10 mouse cellular contexts compared by ENCODE assay signal in the genomic region with DNA sequence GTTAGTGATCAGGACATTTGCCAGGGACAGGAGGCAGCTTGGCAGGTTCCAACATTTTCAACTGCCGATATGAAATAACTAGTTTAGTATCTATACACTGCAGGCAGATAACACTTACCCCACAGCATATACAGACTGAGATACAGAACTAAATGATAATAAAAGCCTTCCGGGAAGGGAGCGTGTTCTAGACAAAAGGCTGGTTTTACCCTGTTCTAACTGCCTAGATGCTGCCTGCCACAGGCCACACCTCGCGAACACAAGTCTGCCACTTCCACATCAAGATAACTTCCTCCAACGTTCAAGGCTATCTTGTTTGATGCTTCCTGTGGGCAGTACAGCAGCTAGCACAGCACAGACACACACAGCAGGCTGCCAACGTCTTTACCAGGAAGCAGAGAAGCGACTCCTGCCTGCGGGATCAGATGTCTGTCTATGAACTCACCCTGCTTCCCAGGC. TPM values are rescaled to one million over a fixed set of nuclear protein-coding genes. Genes with fewer than 3 reads are reported as not detected.
DNase-seq lines count a peak whose midpoint lies in the region; ATAC-seq lines count a peak whose summit lies in the region.
"Had no signal": no experiment of that assay in that cellular context is flagged by ENCODE, and none has a peak within 500 bp of the region (broad histone marks: within the 10 kb centered on the region; RNA-seq: fewer than 3 reads in every experiment).

No protein-coding gene starts in this region.

- H3K4me1 ChIP-seq in liver, embryonic 12.5 days = peaks cover 21% of the 10 kb centered on the region
- H3K4me1 ChIP-seq: embryonic facial prominence, embryonic 13.5 days had no signal

- peak overlapping the region; percentile 31 for H3K4me2 ChIP-seq in liver, embryonic 12.5 days
- H3K4me2 ChIP-seq: embryonic facial prominence, embryonic 13.5 days had no signal

- H3K9me3 ChIP-seq in liver, embryonic 12.5 days (replicated peaks) = no peaks in the 10 kb centered on the region

- intact Hi-C loops in left cerebral cortex, postnatal 25 days (cut with DNase I) = no loop called here

- no peaks in the 10 kb centered on the region for H3K27me3 ChIP-seq in liver, embryonic 12.5 days (replicated peaks)
- H3K27me3 ChIP-seq: embryonic facial prominence, embryonic 13.5 days had no signal

- H3K27ac ChIP-seq in liver, embryonic 12.5 days = peak overlapping the region; percentile 72
- H3K27ac ChIP-seq: embryonic facial prominence, embryonic 13.5 days had no signal

- peaks cover 89% of the 10 kb centered on the region for H3K36me3 ChIP-seq in liver, embryonic 12.5 days

- ATAC-seq in liver, embryonic 12.5 days = peak; percentile 89

- WGBS in liver, embryonic 12.5 days (ENCODE audit: insufficient replicate concordance) = 23% methylated on average over 9 of the region's 9 CpGs

- peak; percentile 24 for DNase-seq in lung, postnatal 25 days (ENCODE audit: low spot score)
- no peak for DNase-seq in lung, postnatal 4 days
- DNase-seq in T-cell, adult 2 months (ENCODE audit: low spot score) = peak; percentile 16
- DNase-seq in spleen, postnatal 36 days (ENCODE audit: low spot score in 2 of 2) = peak; percentile 60 to 61
- DNase-seq in left cerebral cortex, postnatal 25 days (ENCODE audit: low spot score in 2 of 2) = no peak
- no peak for DNase-seq in urinary bladder, adult 2 months (ENCODE audit: low spot score)
- no peak for DNase-seq in kidney, adult 8-10 months
- DNase-seq: heart, postnatal 4 days had no signal

- H3K4me3 ChIP-seq in liver, embryonic 12.5 days = no peak overlapping the region
- H3K4me3 ChIP-seq: embryonic facial prominence, embryonic 13.5 days had no signal

- H3K9ac ChIP-seq in liver, embryonic 12.5 days = no peak overlapping the region
- H3K9ac ChIP-seq: embryonic facial prominence, embryonic 13.5 days had no signal

RNA-seq across cellular contexts. Expression of gene Nudt5, which starts 43.6 kb away (rescaled TPM):
- polyA plus RNA-seq in liver, embryonic 12.5 days (2016; fragmentation: Nextera tagmentation; extraction: Ambion mirVana) = 84.4 and 86.6 TPM in 2 replicates
- 10 to 100 TPM; 23.8 to 25.7 TPM for total RNA-seq in left cerebral cortex, postnatal 25 days (2021)
- polyA plus RNA-seq in urinary bladder, adult 2 months (2012; rRNA removed) = 17.6 and 25.1 TPM in 2 replicates

RNA-seq across cellular contexts. Expression of gene Cdc123, which starts 43.8 kb away (rescaled TPM):
- 195 and 200 TPM in 2 replicates for polyA plus RNA-seq in liver, embryonic 12.5 days (2016; fragmentation: Nextera tagmentation; extraction: Ambion mirVana)
- 100 to 1,000 TPM; 137 to 140 TPM for total RNA-seq in left cerebral cortex, postnatal 25 days (2021)
- polyA plus RNA-seq in urinary bladder, adult 2 months (2012; rRNA removed) = 90.0 and 101 TPM in 2 replicates

Comparison
In these comparisons a context has a peak if more than half of its experiments do, and no peak if none do; other contexts are left out.
1. DNase-seq: peak in lung, postnatal 25 days (single experiment), T-cell, adult 2 months (single experiment) and spleen, postnatal 36 days (2 of 2); none in lung, postnatal 4 days (0 of 2), left cerebral cortex, postnatal 25 days (0 of 2), urinary bladder, adult 2 months (single experiment) and kidney, adult 8-10 months (0 of 2).